In the genomic region with DNA sequence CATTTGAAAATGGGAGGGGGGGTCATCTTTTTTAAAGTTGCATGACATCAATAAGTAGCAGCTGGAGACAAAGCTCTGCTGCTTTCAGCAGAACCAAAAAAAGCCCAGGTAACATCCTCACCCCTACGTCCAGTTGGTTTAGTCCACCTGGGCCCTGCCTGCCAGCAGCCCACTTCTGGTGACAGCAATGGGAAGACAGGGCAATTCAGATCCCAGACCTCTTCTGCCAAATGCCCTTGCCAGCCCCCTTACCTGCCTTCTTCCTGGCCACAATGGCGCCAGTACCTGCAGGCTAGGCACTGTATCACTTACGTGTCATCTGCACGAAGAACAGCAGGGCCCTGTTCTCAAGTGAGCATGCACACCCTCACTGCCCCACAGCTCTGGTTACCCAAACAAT, we compare ENCODE assay signal across 10 mouse cellular contexts. TPM values are rescaled to one million over a fixed set of nuclear protein-coding genes. Genes with fewer than 3 reads are reported as not detected.
DNase-seq lines count a peak whose midpoint lies in the region; ATAC-seq and TF ChIP-seq lines count a peak whose summit lies in the region.
"Had no signal": no experiment of that assay in that cellular context is flagged by ENCODE, and none has a peak within 500 bp of the region (broad histone marks: within the 10 kb centered on the region; RNA-seq: fewer than 3 reads in every experiment).

No protein-coding gene starts in this region.

- 55% methylated on average over 4 of the region's 4 CpGs for WGBS in kidney, embryonic 14.5 days
- WGBS in liver, embryonic 12.5 days (ENCODE audit: insufficient replicate concordance): 66% methylated on average over 4 of the region's 4 CpGs
- WGBS in thymus, adult 2 months: 92% methylated on average over 4 of the region's 4 CpGs

- peak overlapping the region; percentile 96; the same call in 1 of the 2 replicates for H3K4me2 ChIP-seq in kidney, embryonic 14.5 days (replicated peaks; ENCODE audit: low read depth, low read length)
- peak overlapping the region; percentile 100; the same call in 1 of the 2 replicates for H3K4me2 ChIP-seq in liver, embryonic 12.5 days

- no peak for TF ChIP-seq POLR2A in thymus, adult 2 months (IDR thresholded peaks at IDR 0.05; ENCODE audit: control insufficient read depth, extremely low read depth, insufficient read depth, low read length, poor library complexity)

- H3K4me3 ChIP-seq in kidney, embryonic 14.5 days (ENCODE audit: low read length): peak overlapping the region; percentile 85; the same call in 1 of the 2 replicates
- no peak overlapping the region for H3K4me3 ChIP-seq in liver, embryonic 12.5 days
- no peak overlapping the region for H3K4me3 ChIP-seq in thymus, adult 2 months (ENCODE audit: control insufficient read depth, insufficient read depth, low read length)
- H3K4me3 ChIP-seq: layer of hippocampus, adult 2 months had no signal

- no peaks in the 10 kb centered on the region for H3K9me3 ChIP-seq in kidney, embryonic 14.5 days (ENCODE audit: control insufficient read depth, low read length)
- no peaks in the 10 kb centered on the region for H3K9me3 ChIP-seq in liver, embryonic 12.5 days (replicated peaks)

- peak overlapping the region; percentile 85; the same call in 1 of the 2 replicates for H3K27ac ChIP-seq in kidney, embryonic 14.5 days (ENCODE audit: low read depth, low read length)
- H3K27ac ChIP-seq in liver, embryonic 12.5 days: no peak overlapping the region
- H3K27ac ChIP-seq in thymus, adult 2 months (ENCODE audit: control insufficient read depth, insufficient read depth, low read length): no peak overlapping the region
- H3K27ac ChIP-seq: liver, embryonic 14.5 days had no signal

- peaks cover 16% of the 10 kb centered on the region for H3K4me1 ChIP-seq in kidney, embryonic 14.5 days (ENCODE audit: control insufficient read depth, insufficient read depth, low read length)
- peaks cover 39% of the 10 kb centered on the region for H3K4me1 ChIP-seq in liver, embryonic 12.5 days
- peaks cover 36% of the 10 kb centered on the region for H3K4me1 ChIP-seq in thymus, adult 2 months (replicated peaks; ENCODE audit: control insufficient read depth, insufficient read depth, low read length)

- no peak for ATAC-seq in kidney, embryonic 14.5 days (ENCODE audit: low FRiP score, low TSS enrichment)
- no peak for ATAC-seq in liver, embryonic 12.5 days
- no peak for ATAC-seq in erythroid progenitor cell, adult 5-6 weeks (replicated peaks; ENCODE audit: low FRiP score, poor library complexity, severe bottlenecking)

- no peak for DNase-seq in kidney, postnatal 14 days
- DNase-seq in cerebellum, adult 11-12 months: peak; percentile 87
- DNase-seq in cerebellum, postnatal 14 days: peak; percentile 78 to 81
- DNase-seq in thymus, adult 2 months: no peak
- no peak for DNase-seq in ovary, postnatal 36 days (ENCODE audit: low spot score)

- no peak for TF ChIP-seq CTCF in thymus, adult 2 months (IDR thresholded peaks at IDR 0.05; ENCODE audit: borderline replicate concordance, control insufficient read depth, extremely low read depth, insufficient read depth, low read length, poor library complexity)

- H3K9ac ChIP-seq in kidney, embryonic 14.5 days (ENCODE audit: low read depth, low read length): peak overlapping the region; percentile 83; the same call in 1 of the 2 replicates
- H3K9ac ChIP-seq in liver, embryonic 12.5 days: no peak overlapping the region
- H3K9ac ChIP-seq: liver, embryonic 14.5 days had no signal

- peaks cover 4% of the 10 kb centered on the region; the same call in 1 of the 2 replicates for H3K36me3 ChIP-seq in kidney, embryonic 14.5 days (ENCODE audit: control insufficient read depth, insufficient read depth, low read length)
- H3K36me3 ChIP-seq in liver, embryonic 12.5 days: no peaks in the 10 kb centered on the region
- H3K36me3 ChIP-seq in thymus, adult 2 months (ENCODE audit: control insufficient read depth, insufficient read depth, low read length): no peaks in the 10 kb centered on the region

- no peaks in the 10 kb centered on the region for H3K27me3 ChIP-seq in kidney, embryonic 14.5 days (ENCODE audit: control insufficient read depth, insufficient read depth, low read length)
- H3K27me3 ChIP-seq in liver, embryonic 12.5 days (replicated peaks): peaks cover 55% of the 10 kb centered on the region
- no peaks in the 10 kb centered on the region for H3K27me3 ChIP-seq in thymus, adult 2 months (ENCODE audit: control insufficient read depth, insufficient read depth, low read length)

RNA-seq across cellular contexts. Expression of a gene that starts 2.3 kb away (rescaled TPM):
- polyA plus RNA-seq in kidney, embryonic 14.5 days (2014; fragmentation: Nextera tagmentation; extraction: Ambion mirVana): 29.6 and 49.8 TPM in 2 replicates
- polyA plus RNA-seq in liver, embryonic 12.5 days (2016; fragmentation: Nextera tagmentation; extraction: Ambion mirVana): 60.9 and 63.1 TPM in 2 replicates
- 73.9 and 91.8 TPM in 2 replicates for total RNA-seq in erythroid progenitor cell, adult 5-6 weeks (2015; ENCODE audit: low replicate concordance)
- 77.2 and 91.8 TPM in 2 replicates for total RNA-seq in erythroid progenitor cell, adult 5-6 weeks (2017; ENCODE audit: low replicate concordance)
- 79.3 and 84.0 TPM in 2 replicates for polyA plus RNA-seq in thymus, adult 2 months (2012; rRNA removed)

Comparison
In these comparisons a context has a peak if more than half of its experiments do, and no peak if none do; other contexts are left out.
1. DNase-seq: peak in cerebellum, adult 11-12 months (single experiment) and cerebellum, postnatal 14 days (2 of 2); none in kidney, postnatal 14 days (single experiment), thymus, adult 2 months (single experiment) and ovary, postnatal 36 days (single experiment).